Mouse (Mus musculus): ENCODE measurements at regions not wholly inside any gene's neighbourhood (a gene's known extent, or its start where the extent isn't known, plus 50 kb on each side); places are given as distances from the start of the nearest gene placed in this dataset.

- no peak for TF ChIP-seq POLR2A (IDR thresholded peaks at IDR 0.05; ENCODE audit: borderline replicate concordance, extremely low read depth, low read depth, low read length)
- no peak for TF ChIP-seq CTCF (IDR thresholded peaks at IDR 0.05; ENCODE audit: insufficient read depth, low read length)
These were observed 339.6 kb upstream of the Jarid2 start for GRCm38 (mm10) chr13:44389696-44390095.

Data from lung, adult 2 months (tissue).